22 mouse cellular contexts compared by ENCODE assay signal in the genomic region with DNA sequence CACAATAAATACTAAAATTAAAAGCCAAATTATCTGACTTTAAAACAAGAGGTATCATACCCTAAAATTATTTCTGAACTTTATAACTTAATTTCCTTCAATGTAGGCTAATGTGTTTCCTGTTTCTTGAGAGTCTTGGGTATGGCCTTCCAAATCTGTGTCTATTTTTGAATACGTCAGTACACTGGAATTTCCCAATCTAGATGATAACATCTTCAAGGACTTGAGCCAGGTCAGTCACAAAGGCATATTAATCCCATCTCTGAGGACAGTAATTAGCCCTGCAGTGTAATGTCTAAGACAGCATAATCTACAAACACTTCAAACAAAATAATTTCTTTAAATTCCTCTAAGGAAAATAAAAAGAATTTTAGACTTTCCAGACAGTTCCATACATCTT.
"Had no signal": no experiment of that assay in that cellular context is flagged by ENCODE, and none has a peak within 500 bp of the region (broad histone marks: within the 10 kb centered on the region; RNA-seq: fewer than 3 reads in every experiment).

No protein-coding gene starts in this region.

- H3K9ac ChIP-seq: limb, embryonic 13.5 days; liver, embryonic 12.5 days; liver, embryonic 15.5 days; midbrain, embryonic 13.5 days; neural tube, embryonic 13.5 days; stomach, embryonic 15.5 days had no signal

- H3K4me3 ChIP-seq: layer of hippocampus, adult 2 months; limb, embryonic 10.5 days; limb, embryonic 13.5 days; liver, embryonic 12.5 days; liver, embryonic 15.5 days; midbrain, embryonic 10.5 days; midbrain, embryonic 13.5 days; myocyte; neural tube, embryonic 13.5 days; stomach, embryonic 15.5 days had no signal

- ATAC-seq: liver, embryonic 12.5 days; midbrain, embryonic 13.5 days; midbrain, embryonic 16.5 days had no signal

- H3K36me3 ChIP-seq: limb, embryonic 10.5 days; limb, embryonic 13.5 days; liver, embryonic 12.5 days; liver, embryonic 15.5 days; midbrain, embryonic 10.5 days; midbrain, embryonic 13.5 days; neural tube, embryonic 13.5 days; stomach, embryonic 15.5 days had no signal

- DNase-seq: kidney, adult 11 months; kidney, postnatal 25 days; layer of hippocampus, adult 9-11 months; liver; lung, adult 18-20 months; retina, postnatal 1 day; right cerebral cortex, postnatal 25 days; spleen, adult 18-20 months; thymus, postnatal 25 days had no signal

- H3K9me3 ChIP-seq: limb, embryonic 10.5 days; limb, embryonic 13.5 days; liver, embryonic 12.5 days; liver, embryonic 15.5 days; midbrain, embryonic 10.5 days; midbrain, embryonic 13.5 days; neural tube, embryonic 13.5 days; stomach, embryonic 15.5 days had no signal

- H3K4me2 ChIP-seq: limb, embryonic 13.5 days; liver, embryonic 12.5 days; liver, embryonic 15.5 days; midbrain, embryonic 13.5 days; neural tube, embryonic 13.5 days; stomach, embryonic 15.5 days had no signal

- H3K27me3 ChIP-seq: limb, embryonic 13.5 days; liver, embryonic 12.5 days; liver, embryonic 15.5 days; megakaryocyte, embryonic 14.5 days; midbrain, embryonic 13.5 days; neural tube, embryonic 13.5 days; stomach, embryonic 15.5 days had no signal

- H3K27ac ChIP-seq: kidney, postnatal 0 days; layer of hippocampus, adult 2 months; limb, embryonic 10.5 days; limb, embryonic 13.5 days; liver, embryonic 12.5 days; liver, embryonic 15.5 days; midbrain, embryonic 10.5 days; midbrain, embryonic 13.5 days; neural tube, embryonic 13.5 days; stomach, embryonic 15.5 days had no signal
